23 mouse cellular contexts compared by ENCODE assay signal in the genomic region with DNA sequence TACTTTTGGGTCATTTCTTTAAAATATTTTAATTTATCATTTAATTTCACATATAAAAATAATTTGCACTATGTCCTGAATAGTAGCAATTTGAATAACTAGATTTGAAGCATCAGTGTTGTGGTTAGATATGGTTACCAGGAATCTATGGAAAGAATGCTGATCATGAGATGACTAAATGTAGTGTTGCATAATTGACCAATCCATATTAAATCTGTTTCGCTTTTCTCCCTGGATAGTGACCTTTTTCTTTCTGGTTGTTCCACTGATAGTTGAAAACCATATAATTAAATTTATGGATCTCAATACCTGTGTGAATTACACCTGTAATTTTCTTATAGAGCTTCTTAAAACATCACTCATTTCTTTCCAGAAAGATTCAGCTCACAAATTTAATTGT.
DNase-seq lines count a peak whose midpoint lies in the region; ATAC-seq and TF ChIP-seq lines count a peak whose summit lies in the region.
"Had no signal": no experiment of that assay in that cellular context is flagged by ENCODE, and none has a peak within 500 bp of the region (broad histone marks: within the 10 kb centered on the region; RNA-seq: fewer than 3 reads in every experiment).

No protein-coding gene starts in this region.

- H3K36me3 ChIP-seq in myocyte (ENCODE audit: control insufficient read depth, insufficient read depth), result no peaks in the 10 kb centered on the region
- no peaks in the 10 kb centered on the region for H3K36me3 ChIP-seq in stomach, postnatal 0 days (ENCODE audit: control insufficient read depth, insufficient read depth, low read length)
- H3K36me3 ChIP-seq: embryonic facial prominence, embryonic 10.5 days; embryonic facial prominence, embryonic 12.5 days; forebrain, embryonic 15.5 days; G1E had no signal

- H3K4me1 ChIP-seq in stomach, postnatal 0 days (replicated peaks; ENCODE audit: control insufficient read depth, insufficient read depth), result no peaks in the 10 kb centered on the region
- H3K4me1 ChIP-seq: embryonic facial prominence, embryonic 10.5 days; embryonic facial prominence, embryonic 12.5 days; forebrain, embryonic 13.5 days; forebrain, embryonic 15.5 days had no signal

- no peaks in the 10 kb centered on the region for H3K9me3 ChIP-seq in stomach, postnatal 0 days (ENCODE audit: control insufficient read depth, low read length)
- H3K9me3 ChIP-seq: embryonic facial prominence, embryonic 10.5 days; embryonic facial prominence, embryonic 12.5 days; forebrain, embryonic 13.5 days; forebrain, embryonic 15.5 days; G1E had no signal

- peak; percentile 36 for DNase-seq in 3T3-L1 (ENCODE audit: low read depth, low spot score)
- DNase-seq in Muller cell, postnatal 12 days (ENCODE audit: inconsistent ontology term), result peak; percentile 47
- no peak for DNase-seq in stomach, postnatal 0 days (ENCODE audit: low spot score)
- DNase-seq: adrenal gland, adult 8-10 months; adrenal gland, postnatal 14 days; adrenal gland, postnatal 36 days; cerebellum, adult 11-12 months; cerebellum, adult 2 months; cerebellum, adult 9-10 months; cerebellum, postnatal 10 days; cerebellum, postnatal 25 days; forebrain, postnatal 0 days had no signal

- no peaks in the 10 kb centered on the region for H3K27me3 ChIP-seq in myocyte (ENCODE audit: control insufficient read depth, insufficient read depth, insufficient read length)
- no peaks in the 10 kb centered on the region for H3K27me3 ChIP-seq in stomach, postnatal 0 days (ENCODE audit: control insufficient read depth, insufficient read depth, low read length)
- H3K27me3 ChIP-seq: CH12.LX; embryonic facial prominence, embryonic 12.5 days; forebrain, embryonic 13.5 days; forebrain, embryonic 15.5 days had no signal

- ATAC-seq in stomach, postnatal 0 days (ENCODE audit: low FRiP score, low TSS enrichment), result no peak
- ATAC-seq in granulocyte monocyte progenitor cell, adult 5-6 weeks (replicated peaks; ENCODE audit: poor library complexity, severe bottlenecking), result no peak
- ATAC-seq: activated CD4-positive, CD25-positive, alpha-beta regulatory T cell, adult 4 months; CD4-positive, CD25-positive, alpha-beta regulatory T cell, adult 4 months; forebrain, embryonic 13.5 days; forebrain, embryonic 15.5 days; forebrain, postnatal 0 days; Patski had no signal

- no peak overlapping the region for H3K9ac ChIP-seq in stomach, postnatal 0 days (ENCODE audit: low read length)
- H3K9ac ChIP-seq: embryonic facial prominence, embryonic 12.5 days; forebrain, embryonic 13.5 days; forebrain, embryonic 15.5 days; forebrain, postnatal 0 days had no signal

- no peak overlapping the region for H3ac ChIP-seq in myocyte (ENCODE audit: control insufficient read depth, insufficient read length)

- H3K4me2 ChIP-seq in myocyte (ENCODE audit: low read depth), result no peak overlapping the region
- H3K4me2 ChIP-seq in stomach, postnatal 0 days (replicated peaks; ENCODE audit: low read depth), result no peak overlapping the region
- H3K4me2 ChIP-seq: embryonic facial prominence, embryonic 12.5 days; forebrain, embryonic 13.5 days; forebrain, embryonic 15.5 days had no signal

- H3K79me2 ChIP-seq in myocyte (ENCODE audit: control insufficient read depth, insufficient read depth), result no peaks in the 10 kb centered on the region

- H3K4me3 ChIP-seq in myocyte, result no peak overlapping the region
- no peak overlapping the region for H3K4me3 ChIP-seq in stomach, postnatal 0 days (ENCODE audit: low read depth, low read length)
- H3K4me3 ChIP-seq: embryonic facial prominence, embryonic 10.5 days; embryonic facial prominence, embryonic 12.5 days; forebrain, embryonic 13.5 days; forebrain, embryonic 15.5 days had no signal

- 88% methylated on average over 1 of the region's 1 CpGs for WGBS in stomach, postnatal 0 days

- no peak for TF ChIP-seq EP300 in stomach, postnatal 0 days (optimal IDR thresholded peaks at IDR 0.05)

- TF ChIP-seq CTCF in stomach, postnatal 0 days (IDR thresholded peaks at IDR 0.05; ENCODE audit: low read depth), result no peak

- TF ChIP-seq POLR2A in myocyte (IDR thresholded peaks at IDR 0.05; ENCODE audit: insufficient read length, low read depth), result no peak

- H3K27ac ChIP-seq in stomach, postnatal 0 days (replicated peaks), result no peak overlapping the region
- H3K27ac ChIP-seq: embryonic facial prominence, embryonic 10.5 days; embryonic facial prominence, embryonic 12.5 days; forebrain, embryonic 13.5 days; forebrain, embryonic 15.5 days had no signal

TF ChIP-seq in myocyte, 11 proteins besides CTCF, POLR2A, EP300 and RAD21:
- TF ChIP-seq POLR2AphosphoS2 (IDR thresholded peaks at IDR 0.05; ENCODE audit: insufficient read length, low read depth) (no peak), TCF12 (IDR thresholded peaks at IDR 0.05; ENCODE audit: insufficient read depth, poor library complexity, severe bottlenecking) (no peak), CEBPB (IDR thresholded peaks at IDR 0.05; ENCODE audit: insufficient read depth, poor library complexity, severe bottlenecking) (peak; percentile 49; the same call in 1 of the 2 replicates), E2F4 (IDR thresholded peaks at IDR 0.05; ENCODE audit: insufficient read depth) (no peak), SRF (IDR thresholded peaks at IDR 0.05; ENCODE audit: control insufficient read depth, insufficient read length, low read depth) (no peak), TCF3 (IDR thresholded peaks at IDR 0.05; ENCODE audit: insufficient read length, low read depth) (no peak)
